Mouse (Mus musculus): ENCODE data around the gene Card10. TPM values are rescaled to one million over a fixed set of nuclear protein-coding genes. Genes with fewer than 3 reads are reported as not detected.

Gene Card10
- polyA plus RNA-seq, 1 experiment = not detected

- TF ChIP-seq POLR2A (IDR thresholded peaks at IDR 0.05; ENCODE audit: insufficient read depth, low read depth, low read length) (no peak), CTCF (IDR thresholded peaks at IDR 0.05; ENCODE audit: insufficient read depth, low read depth, low read length) (no peak)
- Histone ChIP-seq H3K4me3 (ENCODE audit: insufficient read depth, low read depth, low read length) (no peak overlapping the region), H3K27ac (ENCODE audit: insufficient read depth, low read depth, low read length) (no peak overlapping the region), H3K4me1 (ENCODE audit: control insufficient read depth, insufficient read depth, low read length) (peaks cover 47% of the 10 kb centered on the region)
- WGBS = 72% methylated on average over 8 of the region's 8 CpGs
Measured at GRCm38 (mm10) chr15:78836086-78836621, 33.3 kb upstream of the Card10 start.

GRCm38 (mm10) chr15:78835200-78836085 is 32.6 kb upstream of the Card10 start:
- WGBS = 39% methylated on average over 12 of the region's 12 CpGs
- TF ChIP-seq CTCF (IDR thresholded peaks at IDR 0.05; ENCODE audit: insufficient read depth, low read depth, low read length) (no peak), POLR2A (IDR thresholded peaks at IDR 0.05; ENCODE audit: insufficient read depth, low read depth, low read length) (no peak)
- no peak overlapping the region for H3K27ac ChIP-seq (ENCODE audit: insufficient read depth, low read depth, low read length)

DNA sequence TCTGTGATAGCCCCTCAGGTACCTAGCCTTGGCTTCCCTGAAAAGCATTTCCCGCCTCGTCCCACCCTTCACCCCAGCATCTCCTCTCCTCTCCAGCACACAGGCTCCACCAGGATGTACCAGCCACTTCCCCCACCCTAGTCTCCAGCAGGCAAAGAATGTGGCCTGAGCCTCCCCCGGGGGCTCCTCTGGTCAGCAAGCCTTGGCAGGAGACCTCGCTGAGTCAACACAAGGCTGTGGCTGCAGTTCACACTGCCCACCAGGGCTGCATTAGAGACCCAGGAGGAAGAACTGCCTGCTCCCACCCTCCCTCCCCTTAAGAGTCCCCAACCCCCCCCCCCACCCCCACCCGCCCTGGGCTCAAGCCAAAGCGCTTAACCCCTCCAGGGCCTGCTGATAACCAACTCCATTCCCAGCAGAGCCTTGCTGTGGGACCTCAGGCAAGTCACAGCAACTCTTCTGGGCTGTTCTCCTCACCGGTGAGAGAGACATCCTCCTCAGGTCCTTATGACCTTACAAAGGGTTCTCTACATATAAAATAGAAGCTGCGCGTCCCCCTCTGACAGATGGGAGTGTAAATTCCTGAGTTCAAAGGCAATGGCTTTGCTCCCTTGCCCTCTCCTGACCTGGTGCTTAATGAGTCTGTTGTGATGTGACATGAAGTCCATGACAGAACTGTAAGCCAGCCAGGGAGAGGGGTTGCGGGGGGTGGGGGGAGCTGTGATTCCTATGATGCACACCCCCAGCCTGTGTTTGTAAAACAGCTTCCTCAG is 31.6 kb upstream of the Card10 start:
- WGBS = 57% methylated on average over 10 of the region's 10 CpGs
- TF ChIP-seq CTCF (IDR thresholded peaks at IDR 0.05; ENCODE audit: insufficient read depth, low read depth, low read length) (no peak), POLR2A (IDR thresholded peaks at IDR 0.05; ENCODE audit: insufficient read depth, low read depth, low read length) (no peak)
- Histone ChIP-seq H3K4me1 (ENCODE audit: control insufficient read depth, insufficient read depth, low read length) (peaks cover 37% of the 10 kb centered on the region), H3K27ac (ENCODE audit: insufficient read depth, low read depth, low read length) (no peak overlapping the region), H3K4me3 (ENCODE audit: insufficient read depth, low read depth, low read length) (no peak overlapping the region)

More at GRCm38 (mm10) chr15:78835200-78836085, 32.6 kb upstream of the Card10 start:
- peaks cover 45% of the 10 kb centered on the region for H3K4me1 ChIP-seq (ENCODE audit: control insufficient read depth, insufficient read depth, low read length)
- H3K4me3 ChIP-seq (ENCODE audit: insufficient read depth, low read depth, low read length) = no peak overlapping the region

DNA sequence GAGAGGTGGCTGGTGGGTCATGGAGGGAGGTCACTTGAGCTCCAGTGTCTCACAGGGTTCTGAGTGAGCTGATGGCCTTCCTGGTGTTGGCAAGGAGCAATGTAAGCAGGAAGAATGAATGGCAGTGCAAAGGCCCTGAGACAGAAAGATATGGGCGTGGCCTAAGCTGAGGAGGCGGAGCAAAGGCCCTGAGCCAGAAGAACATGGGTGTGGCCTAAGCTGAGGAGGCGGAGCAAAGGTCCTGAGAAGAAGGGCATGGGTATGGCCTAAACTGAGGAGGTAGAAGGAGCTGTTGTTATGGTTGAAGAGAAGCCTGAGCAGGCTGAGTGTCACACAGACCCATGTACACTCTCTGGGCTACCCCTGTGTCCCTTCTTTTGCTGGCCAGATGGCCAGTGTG is 30.7 kb upstream of the Card10 start:
- no peak for TF ChIP-seq POLR2A (IDR thresholded peaks at IDR 0.05; ENCODE audit: insufficient read depth, low read depth, low read length)
- no peak for TF ChIP-seq CTCF (IDR thresholded peaks at IDR 0.05; ENCODE audit: insufficient read depth, low read depth, low read length)
- no peak overlapping the region for H3K27ac ChIP-seq (ENCODE audit: insufficient read depth, low read depth, low read length)
- WGBS = 82% methylated on average over 3 of the region's 3 CpGs

GRCm38 (mm10) chr15:78832701-78833123 is 29.9 kb upstream of the Card10 start:
- no peak overlapping the region for H3K4me3 ChIP-seq (ENCODE audit: insufficient read depth, low read depth, low read length)
- peaks cover 39% of the 10 kb centered on the region for H3K4me1 ChIP-seq (ENCODE audit: control insufficient read depth, insufficient read depth, low read length)
- H3K27ac ChIP-seq (ENCODE audit: insufficient read depth, low read depth, low read length) = 0 out of 2 replicates have a peak overlapping the region, but pooled peaks have one; percentile 10
- no peak for TF ChIP-seq CTCF (IDR thresholded peaks at IDR 0.05; ENCODE audit: insufficient read depth, low read depth, low read length)
- no peak for TF ChIP-seq POLR2A (IDR thresholded peaks at IDR 0.05; ENCODE audit: insufficient read depth, low read depth, low read length)
- WGBS = 39% methylated on average over 14 of the region's 14 CpGs

More for the DNA sequence above, 30.7 kb upstream of the Card10 start:
- Histone ChIP-seq H3K4me1 (ENCODE audit: control insufficient read depth, insufficient read depth, low read length) (peaks cover 32% of the 10 kb centered on the region), H3K4me3 (ENCODE audit: insufficient read depth, low read depth, low read length) (no peak overlapping the region)

DNA sequence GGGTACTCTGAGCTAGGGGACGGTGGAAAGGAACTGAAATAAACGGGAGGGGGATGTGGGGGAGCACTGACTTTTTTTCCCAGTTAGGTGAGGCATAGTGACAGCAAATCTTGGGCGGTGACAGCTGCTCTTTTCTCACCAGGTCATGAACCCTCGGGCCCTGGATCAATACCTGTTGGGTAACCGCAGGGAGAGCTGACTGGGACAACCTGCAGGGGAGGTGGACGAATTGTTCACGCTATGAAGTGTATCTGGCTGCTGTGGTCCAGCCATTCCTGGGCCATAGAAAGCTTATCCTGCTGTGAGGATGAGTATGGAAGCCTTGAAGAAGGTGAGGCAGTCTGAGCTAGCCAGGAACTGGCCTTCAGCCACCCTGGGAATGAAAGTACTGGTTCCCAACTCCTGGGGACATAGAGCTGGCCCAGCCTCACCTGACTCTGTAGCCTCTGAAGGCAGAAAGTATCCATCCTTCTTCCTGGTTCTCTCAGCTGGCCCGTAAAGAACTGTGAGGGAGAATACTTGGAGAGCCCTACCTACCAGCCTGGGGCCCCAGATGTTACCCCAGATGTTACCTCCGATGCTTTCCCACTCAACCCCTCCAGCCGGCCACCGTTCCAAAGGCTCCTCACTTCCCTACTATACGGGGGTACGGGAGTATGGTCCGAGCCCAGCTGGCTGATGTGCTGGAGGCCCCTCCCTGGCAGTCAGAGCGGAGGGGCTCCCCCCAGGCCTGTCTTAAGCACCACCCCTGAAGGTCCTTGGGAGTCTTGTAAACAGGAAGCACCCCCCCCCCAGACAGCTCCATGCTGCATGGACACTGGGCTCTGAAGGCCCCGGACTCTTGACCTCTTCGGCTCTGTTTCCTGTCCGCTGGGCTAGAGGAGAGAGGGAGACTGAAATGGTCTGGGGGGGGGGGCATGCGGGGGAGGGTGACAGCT is 29.1 kb upstream of the Card10 start:
- no peak overlapping the region for H3K4me3 ChIP-seq (ENCODE audit: insufficient read depth, low read depth, low read length)
- peaks cover 39% of the 10 kb centered on the region for H3K4me1 ChIP-seq (ENCODE audit: control insufficient read depth, insufficient read depth, low read length)
- H3K27ac ChIP-seq (ENCODE audit: insufficient read depth, low read depth, low read length) = no peak overlapping the region
- 66% methylated on average over 19 of the region's 19 CpGs for WGBS
- TF ChIP-seq CTCF (IDR thresholded peaks at IDR 0.05; ENCODE audit: insufficient read depth, low read depth, low read length) (no peak), POLR2A (IDR thresholded peaks at IDR 0.05; ENCODE audit: insufficient read depth, low read depth, low read length) (no peak)

GRCm38 (mm10) chr15:78830742-78831719 is 28.2 kb upstream of the Card10 start:
- TF ChIP-seq POLR2A (IDR thresholded peaks at IDR 0.05; ENCODE audit: insufficient read depth, low read depth, low read length) (no peak), CTCF (IDR thresholded peaks at IDR 0.05; ENCODE audit: insufficient read depth, low read depth, low read length) (no peak)
- Histone ChIP-seq H3K4me1 (ENCODE audit: control insufficient read depth, insufficient read depth, low read length) (peaks cover 36% of the 10 kb centered on the region), H3K4me3 (ENCODE audit: insufficient read depth, low read depth, low read length) (no peak overlapping the region), H3K27ac (ENCODE audit: insufficient read depth, low read depth, low read length) (no peak overlapping the region)
- 68% methylated on average over 10 of the region's 10 CpGs for WGBS
